Mouse (Mus musculus): ENCODE results near the gene Pnpla8. TPM values are rescaled to one million over a fixed set of nuclear protein-coding genes. Genes with fewer than 3 reads are reported as not detected.

The Pnpla8 gene
- polyA plus RNA-seq (2012; rRNA removed): 6.2 and 7.1 TPM in 2 replicates

DNA sequence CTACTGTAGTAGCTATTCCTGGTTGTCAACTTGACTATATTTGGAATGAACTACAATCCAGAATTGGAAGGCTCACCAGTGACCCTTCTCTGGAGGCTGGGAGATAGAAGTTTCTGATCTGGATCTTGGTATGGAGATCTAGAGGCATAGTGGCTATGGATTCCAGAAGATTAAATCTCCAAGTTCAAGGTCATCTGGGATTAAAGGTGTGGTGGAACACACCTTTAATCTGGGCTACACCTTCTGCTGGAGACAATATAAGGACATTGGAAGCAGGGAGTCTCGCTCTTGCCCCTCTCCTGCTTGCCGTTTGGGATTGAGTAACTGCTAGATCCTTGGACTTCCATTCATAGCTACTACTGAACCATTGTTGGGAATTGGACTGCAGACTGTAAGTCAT lies at the start of gene Pnpla8:
Gene Pnpla8, plus strand, starts transcription at position 301 of the 400 bp plus-strand sequence.

GRCm38 (mm10) chr12:44209824-44210752 lies 11.1 kb upstream of the Pnpla8 start, which contains the start of gene Dnajb9:
Gene Dnajb9 (minus strand): TSS chr12:44210326.

GRCm38 (mm10) chr12:44328381-44329315 lies 107.5 kb downstream of the Pnpla8 start, which contains the start of gene Nrcam:
Gene Nrcam (plus strand): TSS chr12:44328885.

Other genes with a start within 250 kb of the Pnpla8 start
- gene Dnajb9, start 11.0 kb upstream of the Pnpla8 start, polyA plus RNA-seq (2012; rRNA removed): 1.9 and 2.1 TPM in 2 replicates
- 0.15 and 0.23 TPM in 2 replicates for gene Nrcam, start 107.5 kb downstream of the Pnpla8 start, polyA plus RNA-seq (2012; rRNA removed)